Mouse (Mus musculus): ENCODE measurements around the gene Smg7.

- TF ChIP-seq CHD2 (IDR thresholded peaks at IDR 0.05; ENCODE audit: low read depth, low read length): no peak
- TF ChIP-seq MAFK (IDR thresholded peaks at IDR 0.05; ENCODE audit: insufficient read depth, low read depth, low read length): no peak
- TF ChIP-seq ZNF384 (IDR thresholded peaks at IDR 0.05; ENCODE audit: low read depth, low read length): no peak
- TF ChIP-seq ZC3H11A (IDR thresholded peaks at IDR 0.05; ENCODE audit: borderline replicate concordance, low read depth, low read length): no peak
These were observed 94.6 kb downstream of the Smg7 start for GRCm38 (mm10) chr1:152807619-152808391.

Measured in ES-E14 (cell line).